Mouse (Mus musculus) bone marrow, adult 2 months (tissue): ENCODE data around the gene Peak1.

Experiments used
- CTCF ChIP-seq: fragments of 200-500 bp; IDR thresholded peaks from 2 replicates; pipeline ENCODE4 v1.5.1; 2011; ENCODE audit warnings: low read length, control low read depth; ENCODE audit not compliant: control insufficient read depth, insufficient read depth
- POLR2A ChIP-seq: fragments of 200-500 bp; IDR thresholded peaks from 2 replicates; pipeline ENCODE4 v1.6.1; 2011; ENCODE audit warnings: low read depth, mild to moderate bottlenecking, control low read depth, low read length, borderline replicate concordance; ENCODE audit not compliant: control insufficient read depth

GRCm38 (mm10) chr9:56242686-56243085, 175.2 kb downstream of the Peak1 start:
- TF ChIP-seq POLR2A, result no peak
- no peak for TF ChIP-seq CTCF
